Mouse (Mus musculus) testis, adult 2 months (tissue): ENCODE measurements around the gene Usp22. TPM values are rescaled to one million over a fixed set of nuclear protein-coding genes. Genes with fewer than 3 reads are reported as not detected.
"Not testable (repeated sequence)": the region's sequence is repeated elsewhere in the genome, so short reads cannot be mapped to it uniquely, and the experiment has no call there.

ENCODE experiments used
- H3K27ac ChIP-seq: fragments of 200-500 bp; 2 replicates; pipeline ENCODE4 v1.5.1; 2012; ENCODE audit warnings: low read depth, low read length; ENCODE audit not compliant: control insufficient read depth, insufficient read depth
- H3K27me3 ChIP-seq: fragments of 200-500 bp; 2 replicates; pipeline ENCODE4 v1.6.1; 2012; ENCODE audit warnings: mild to moderate bottlenecking, low read length, moderate library complexity; ENCODE audit not compliant: control insufficient read depth, insufficient read depth
- H3K36me3 ChIP-seq: fragments of 200-500 bp; 2 replicates; pipeline ENCODE4 v1.6.1; 2012; ENCODE audit warnings: mild to moderate bottlenecking, low read length; ENCODE audit not compliant: control insufficient read depth, insufficient read depth
- H3K4me1 ChIP-seq: fragments of 200-500 bp; 2 replicates; pipeline ENCODE4 v1.6.1; 2012; ENCODE audit warnings: low read length; ENCODE audit not compliant: control insufficient read depth, insufficient read depth
- H3K4me3 ChIP-seq: fragments of 200-500 bp; 2 replicates; pipeline ENCODE4 v1.5.1; 2012; ENCODE audit warnings: low read depth, mild to moderate bottlenecking, low read length, moderate library complexity, mixed read lengths; ENCODE audit not compliant: control insufficient read depth
- CTCF ChIP-seq: fragments of 200-500 bp; IDR thresholded peaks from 2 replicates; pipeline ENCODE4 v1.5.1; 2012; ENCODE audit warnings: low read depth, mild to moderate bottlenecking, inconsistent platforms, low read length, moderate library complexity; ENCODE audit not compliant: control insufficient read depth, insufficient read depth, insufficient replicate concordance
- POLR2A ChIP-seq: fragments of 200-500 bp; IDR thresholded peaks from 2 replicates; pipeline ENCODE4 v1.6.1; 2012; ENCODE audit warnings: low read depth, mild to moderate bottlenecking, inconsistent platforms, low read length, moderate library complexity; ENCODE audit not compliant: control insufficient read depth
- polyA plus RNA-seq: library from polyadenylated mRNA; depleted of rRNA; stranded (reverse); fragments of >200 nt; gene quantifications from 2 replicates; pipeline ENCODE4 v1.2.3, GENCODE M21; 2012

The Usp22 gene
- polyA plus RNA-seq, 1 experiment, result 15.8 TPM

DNA sequence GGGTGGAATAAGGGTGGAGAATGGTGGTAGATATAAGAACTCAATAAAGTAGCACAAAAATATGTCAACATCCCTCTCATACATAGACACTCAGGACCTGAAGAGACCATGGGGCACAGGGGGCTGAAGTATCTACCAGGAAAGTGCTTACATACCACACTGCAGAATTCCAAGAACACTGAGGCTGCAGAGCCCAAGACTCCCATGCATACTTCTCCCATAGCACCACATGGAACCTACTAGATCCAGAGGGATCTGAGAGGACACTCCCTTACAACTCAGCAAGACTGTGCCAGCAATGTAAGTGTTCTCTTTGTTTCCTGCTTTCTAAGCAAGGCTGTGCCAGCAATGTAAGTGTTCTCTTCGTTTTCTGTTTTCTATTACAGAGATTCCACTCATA, 9.0 kb upstream of the Usp22 start:
- TF ChIP-seq POLR2A (no peak), CTCF (no peak)
- H3K4me1 ChIP-seq, result no peaks in the 10 kb centered on the region
- H3K4me3 ChIP-seq, result no peak overlapping the region
- no peaks in the 10 kb centered on the region for H3K36me3 ChIP-seq
- no peaks in the 10 kb centered on the region for H3K27me3 ChIP-seq
- no peak overlapping the region for H3K27ac ChIP-seq

DNA sequence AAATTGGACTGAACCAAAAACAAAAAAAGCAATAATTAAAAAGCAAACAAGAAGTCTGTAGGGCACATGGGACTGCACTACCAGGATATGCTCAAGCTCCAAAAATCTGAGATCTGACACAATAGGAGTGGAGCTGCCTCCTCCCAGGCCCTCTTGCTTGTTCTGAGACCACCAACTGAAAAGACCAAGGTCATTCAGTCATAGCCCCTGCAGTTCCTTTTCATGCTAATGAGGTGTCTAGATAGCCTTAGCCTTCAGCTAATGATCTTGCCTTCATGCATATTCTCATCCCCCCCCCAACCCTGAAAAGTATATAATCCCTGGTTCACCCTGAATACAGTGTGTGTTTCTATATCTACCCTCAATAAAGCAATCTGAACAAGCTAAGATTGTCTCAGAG, 6.8 kb upstream of the Usp22 start:
- H3K4me3 ChIP-seq, result no peak overlapping the region

GRCm38 (mm10) chr11:61180361-61180760, 5.5 kb upstream of the Usp22 start:
- Histone ChIP-seq H3K4me3 (no peak overlapping the region), H3K4me1 (no peaks in the 10 kb centered on the region; the same call in 1 of the 2 replicates), H3K27me3 (no peaks in the 10 kb centered on the region), H3K36me3 (no peaks in the 10 kb centered on the region), H3K27ac (no peak overlapping the region)
- TF ChIP-seq CTCF (no peak), POLR2A (no peak)

More for the DNA sequence above, 6.8 kb upstream of the Usp22 start:
- H3K4me1 ChIP-seq, result no peaks in the 10 kb centered on the region
- H3K27me3 ChIP-seq, result no peaks in the 10 kb centered on the region
- H3K27ac ChIP-seq, result no peak overlapping the region
- no peaks in the 10 kb centered on the region for H3K36me3 ChIP-seq
- no peak for TF ChIP-seq CTCF

DNA sequence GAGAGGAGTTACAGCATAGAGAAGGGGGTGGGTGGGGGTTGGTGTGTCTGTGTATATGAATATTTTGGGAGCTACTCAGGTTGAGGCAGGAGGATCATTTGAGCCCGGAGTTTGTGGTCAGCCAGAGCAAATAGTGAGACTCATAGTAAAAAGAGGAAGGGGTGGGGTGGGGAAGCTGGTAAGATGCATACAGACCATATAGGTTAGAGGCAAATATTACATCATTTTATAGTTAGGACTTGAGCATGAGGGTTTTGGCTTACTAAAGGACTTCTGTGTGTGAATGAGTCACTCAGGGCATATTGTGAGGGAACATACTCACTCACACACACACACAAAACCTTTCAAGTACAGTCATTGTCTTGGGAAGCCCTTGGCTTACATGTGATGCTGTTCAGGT, 1.5 kb upstream of the Usp22 start:
- no peak overlapping the region for H3K27ac ChIP-seq
- H3K4me3 ChIP-seq, result no peak overlapping the region
- TF ChIP-seq CTCF (no peak), POLR2A (no peak)
- H3K4me1 ChIP-seq, result peaks cover 7% of the 10 kb centered on the region
- no peaks in the 10 kb centered on the region for H3K27me3 ChIP-seq
- no peaks in the 10 kb centered on the region for H3K36me3 ChIP-seq

DNA sequence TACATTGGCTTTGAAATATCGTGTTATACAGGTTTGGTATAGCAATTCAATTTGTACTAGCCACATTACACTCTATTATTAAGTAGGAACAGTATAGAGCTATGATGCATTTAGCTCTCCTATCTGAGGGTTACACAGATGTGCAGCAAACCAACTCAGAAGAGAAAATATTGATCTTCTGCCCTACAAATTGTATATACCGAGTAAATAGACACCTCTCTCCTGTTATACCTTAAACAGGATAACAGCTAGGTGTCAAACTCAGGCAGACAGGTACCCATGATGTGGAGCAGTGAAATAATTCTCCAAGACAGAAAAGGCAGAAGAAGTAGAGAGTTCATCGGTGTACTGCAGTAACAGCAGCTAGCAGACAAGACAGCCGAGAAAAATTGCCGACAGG, 923 bp upstream of the Usp22 start:
- H3K36me3 ChIP-seq, result no peaks in the 10 kb centered on the region
- no peak overlapping the region for H3K4me3 ChIP-seq
- H3K27me3 ChIP-seq, result no peaks in the 10 kb centered on the region
- H3K4me1 ChIP-seq, result peaks cover 7% of the 10 kb centered on the region
- H3K27ac ChIP-seq, result no peak overlapping the region
- TF ChIP-seq POLR2A (no peak), CTCF (no peak)

- Histone ChIP-seq H3K4me3 (peak overlapping the region; percentile 94), H3K27me3 (no peaks in the 10 kb centered on the region), H3K36me3 (no peaks in the 10 kb centered on the region), H3K4me1 (peaks cover 7% of the 10 kb centered on the region), H3K27ac (peak overlapping the region; percentile 89)
- TF ChIP-seq CTCF (peak; percentile 55; the same call in 1 of the 2 replicates), POLR2A (no peak; the same call in 1 of the 2 replicates)
These were observed 499 bp downstream of the Usp22 start for GRCm38 (mm10) chr11:61174291-61174820.

GRCm38 (mm10) chr11:61173477-61173876, 1.4 kb downstream of the Usp22 start:
- not testable (repeated sequence) for H3K27ac ChIP-seq, H3K36me3 ChIP-seq, H3K27me3 ChIP-seq, H3K4me1 ChIP-seq, H3K4me3 ChIP-seq

GRCm38 (mm10) chr11:61170184-61170583, 4.7 kb downstream of the Usp22 start:
- H3K27ac ChIP-seq, result no peak overlapping the region
- peaks cover 7% of the 10 kb centered on the region for H3K4me1 ChIP-seq
- no peak overlapping the region for H3K4me3 ChIP-seq
- no peaks in the 10 kb centered on the region for H3K27me3 ChIP-seq
- TF ChIP-seq CTCF (no peak), POLR2A (no peak)
- H3K36me3 ChIP-seq, result no peaks in the 10 kb centered on the region; the same call in 1 of the 2 replicates
